Mouse (Mus musculus) kidney, embryonic 14.5 days (tissue): ENCODE data around the gene Pcdh18. TPM values are rescaled to one million over a fixed set of nuclear protein-coding genes. Genes with fewer than 3 reads are reported as not detected.

Experiments
- ATAC-seq: fragments of 200-750 bp; cut with Nextera tagmentation; 2 replicates; pipeline ENCODE4 v1.8.0; 2017; ENCODE audit warnings: moderate number of reproducible peaks, mild to moderate bottlenecking, moderate TSS enrichment, moderate library complexity; ENCODE audit not compliant: low FRiP score, low TSS enrichment
- H3K27ac ChIP-seq: fragments of 300-500 bp; sonication (generic); 2 replicates; pipeline ENCODE4 v1.5.1; 2014; ENCODE audit warnings: low read depth, mild to moderate bottlenecking, low read length, moderate library complexity, mixed read lengths
- H3K27me3 ChIP-seq: fragments of 300-500 bp; sonication (generic); 2 replicates; pipeline ENCODE4 v1.6.1; 2014; ENCODE audit warnings: mild to moderate bottlenecking, low read length; ENCODE audit not compliant: control insufficient read depth, insufficient read depth
- H3K36me3 ChIP-seq: fragments of 300-500 bp; sonication (generic); 2 replicates; pipeline ENCODE4 v1.6.1; 2014; ENCODE audit warnings: low read length, mixed read lengths; ENCODE audit not compliant: control insufficient read depth, insufficient read depth
- H3K4me1 ChIP-seq: fragments of 300-500 bp; sonication (generic); 2 replicates; pipeline ENCODE4 v1.6.1; 2014; ENCODE audit warnings: low read length, mixed read lengths; ENCODE audit not compliant: control insufficient read depth, insufficient read depth
- H3K4me2 ChIP-seq: fragments of 300-500 bp; sonication (generic); replicated peaks from 2 replicates; pipeline ENCODE4 v1.6.1; 2014; ENCODE audit warnings: low read depth, mild to moderate bottlenecking, low read length
- H3K4me3 ChIP-seq: fragments of 300-500 bp; sonication (generic); 2 replicates; pipeline ENCODE4 v1.5.1; 2014; ENCODE audit warnings: mild to moderate bottlenecking, low read length
- H3K9ac ChIP-seq: fragments of 300-500 bp; sonication (generic); 2 replicates; pipeline ENCODE4 v1.6.1; 2014; ENCODE audit warnings: low read depth, mild to moderate bottlenecking, low read length, moderate library complexity
- H3K9me3 ChIP-seq: fragments of 300-500 bp; sonication (generic); 2 replicates; pipeline ENCODE4 v1.6.1; 2016; ENCODE audit warnings: low read length; ENCODE audit not compliant: control insufficient read depth
- WGBS: fragments of 180-500 bp; shearing (Covaris S2); extraction: QIAGEN DNeasy Blood & Tissue Kit; methylation state at CpG from one replicate; pipeline ENCODE4 v1.1.7; 2014; 5-methylcytosine and 5-hydroxymethylcytosine counted together
- polyA plus RNA-seq: library from polyadenylated mRNA; unstranded; fragments of >200 nt; fragmentation: Nextera tagmentation; extraction: Ambion mirVana; gene quantifications from 2 replicates; pipeline ENCODE4 v1.2.1, GENCODE M21; 2014

Gene Pcdh18
- polyA plus RNA-seq, result 29.4 and 48.9 TPM in 2 replicates

DNA sequence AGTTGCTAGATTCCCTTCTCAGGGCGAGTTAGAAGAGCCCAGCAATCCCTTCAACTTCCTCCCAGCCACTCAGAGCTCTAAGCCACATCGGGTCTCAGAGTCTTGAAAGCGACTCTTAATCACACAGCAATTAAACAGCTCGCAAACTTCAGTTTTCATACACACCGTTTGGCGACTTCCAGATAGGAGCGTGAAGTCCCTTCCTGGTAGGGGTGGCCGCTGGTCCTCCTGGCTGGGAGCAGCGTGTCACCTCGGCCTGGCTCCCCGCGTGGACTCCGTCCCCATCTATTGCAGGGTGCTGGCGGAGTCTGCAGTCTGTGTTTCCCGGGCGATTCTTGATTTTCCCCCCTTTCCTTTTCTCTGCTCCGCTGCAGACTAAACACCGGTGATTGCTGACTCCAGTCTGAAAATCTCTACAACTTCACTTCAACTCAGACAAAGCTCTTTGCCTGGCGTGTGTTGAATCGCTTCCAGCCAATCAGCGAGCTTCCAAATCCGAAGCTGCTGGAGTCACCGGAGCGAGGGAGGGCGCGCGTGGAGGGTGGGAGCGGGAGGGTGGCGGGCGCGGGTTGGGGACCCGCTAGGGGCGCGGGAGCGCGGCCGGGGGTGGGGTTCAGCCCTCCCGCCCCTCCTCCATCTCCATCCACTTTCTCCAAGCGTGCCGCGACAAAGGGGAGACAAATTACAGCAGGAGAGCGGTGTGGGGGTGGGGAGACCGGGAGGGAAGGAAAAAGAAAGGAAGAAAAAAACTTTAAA, at the start of gene Pcdh18:
Pcdh18 (minus strand) TSS at position 456 of the 756 bp plus-strand sequence.
- H3K27ac ChIP-seq, result peak within 1 kb of the TSS; percentile 97
- no peaks in the 10 kb centered on the region for H3K27me3 ChIP-seq
- H3K9ac ChIP-seq, result peak within 1 kb of the TSS; percentile 69
- peak within 1 kb of the TSS; percentile 76 for H3K4me3 ChIP-seq
- under 1% methylated on average over 43 of the region's 43 CpGs for WGBS
- 0 out of 2 replicates have a peak, but pooled peaks cover 5% of the 10 kb centered on the region for H3K4me1 ChIP-seq
- peaks cover 19% of the 10 kb centered on the region for H3K36me3 ChIP-seq
- H3K9me3 ChIP-seq, result no peaks in the 10 kb centered on the region
- H3K4me2 ChIP-seq, result peak within 1 kb of the TSS; percentile 58
- peak; percentile 95 for ATAC-seq

DNA sequence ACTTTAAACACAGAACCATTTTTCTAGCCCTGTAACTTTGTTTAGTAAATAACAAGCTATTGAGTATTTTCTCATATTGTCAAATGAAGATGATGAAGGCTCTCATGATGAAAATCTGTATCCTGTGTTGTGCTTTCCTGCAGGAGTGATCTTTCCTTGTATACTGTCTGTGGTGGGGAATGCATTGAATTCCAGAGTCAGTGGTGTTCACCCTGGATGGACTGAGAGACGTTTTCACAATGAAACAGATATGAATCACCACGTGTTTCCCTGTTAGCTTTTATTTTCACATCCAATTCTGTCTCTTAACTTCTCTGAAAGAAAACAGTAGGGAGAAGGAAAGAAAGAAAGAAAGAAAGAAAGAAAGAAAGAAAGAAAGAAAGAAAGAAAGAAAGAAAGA, 49.7 kb upstream of the Pcdh18 start:
- Histone ChIP-seq H3K36me3 (no peaks in the 10 kb centered on the region), H3K27me3 (no peaks in the 10 kb centered on the region), H3K9ac (no peak overlapping the region), H3K4me2 (no peak overlapping the region), H3K9me3 (no peaks in the 10 kb centered on the region), H3K4me3 (no peak overlapping the region), H3K27ac (peak overlapping the region; percentile 47; the same call in 1 of the 2 replicates), H3K4me1 (peaks cover 6% of the 10 kb centered on the region; the same call in 1 of the 2 replicates)
- ATAC-seq, result no peak
- WGBS, result 36% methylated on average over 2 of the region's 2 CpGs

DNA sequence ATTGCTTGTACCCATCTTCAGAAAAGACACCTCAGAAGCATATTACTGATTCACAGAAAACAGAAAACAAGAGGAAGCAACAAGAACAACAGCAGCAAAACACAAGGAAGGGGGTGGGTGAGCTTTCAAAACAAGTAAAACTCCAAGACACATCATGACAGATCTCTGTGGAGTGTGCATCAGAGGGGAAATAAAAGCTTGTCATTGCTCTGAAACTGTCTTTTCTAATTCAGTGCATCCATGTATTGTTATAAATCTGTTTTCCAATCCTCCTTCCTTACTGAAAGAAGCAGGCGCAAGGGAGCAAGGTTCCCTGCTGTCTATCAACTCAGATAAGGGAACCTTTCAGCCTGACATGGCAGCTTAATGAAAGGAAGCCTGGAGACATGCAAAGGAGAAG, 48.4 kb upstream of the Pcdh18 start:
- H3K9ac ChIP-seq, result no peak overlapping the region
- no peak overlapping the region for H3K4me3 ChIP-seq
- no peak for ATAC-seq
- H3K27me3 ChIP-seq, result no peaks in the 10 kb centered on the region
- H3K27ac ChIP-seq, result no peak overlapping the region
- H3K4me2 ChIP-seq, result no peak overlapping the region
- H3K4me1 ChIP-seq, result peaks cover 6% of the 10 kb centered on the region; the same call in 1 of the 2 replicates
- no peaks in the 10 kb centered on the region for H3K9me3 ChIP-seq
- WGBS, result 84% methylated on average over 1 of the region's 1 CpGs
- no peaks in the 10 kb centered on the region for H3K36me3 ChIP-seq

DNA sequence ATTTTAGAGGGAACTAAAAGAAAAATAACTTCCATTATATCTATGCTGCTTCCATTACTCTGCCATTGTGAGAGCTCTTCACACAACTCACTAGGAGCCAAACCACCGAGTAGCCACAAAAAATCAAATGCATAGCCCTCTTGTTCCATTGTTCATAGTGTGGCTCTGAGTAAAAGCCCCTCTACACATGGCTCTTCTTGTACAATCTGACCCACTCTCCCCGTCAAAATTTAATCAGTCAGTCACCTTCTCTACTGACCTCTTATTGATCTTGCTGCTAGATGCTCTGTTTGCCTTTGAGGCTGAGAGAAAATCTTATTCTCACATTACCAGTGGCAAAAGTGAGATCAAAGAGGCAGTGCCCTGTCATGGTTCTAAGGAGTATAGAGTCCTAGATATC, 31.2 kb upstream of the Pcdh18 start:
- Histone ChIP-seq H3K9me3 (no peaks in the 10 kb centered on the region), H3K4me2 (no peak overlapping the region), H3K4me3 (no peak overlapping the region), H3K36me3 (no peaks in the 10 kb centered on the region), H3K9ac (no peak overlapping the region), H3K27me3 (no peaks in the 10 kb centered on the region), H3K27ac (no peak overlapping the region), H3K4me1 (no peaks in the 10 kb centered on the region)
- ATAC-seq, result no peak
- 80% methylated on average over 2 of the region's 2 CpGs for WGBS

DNA sequence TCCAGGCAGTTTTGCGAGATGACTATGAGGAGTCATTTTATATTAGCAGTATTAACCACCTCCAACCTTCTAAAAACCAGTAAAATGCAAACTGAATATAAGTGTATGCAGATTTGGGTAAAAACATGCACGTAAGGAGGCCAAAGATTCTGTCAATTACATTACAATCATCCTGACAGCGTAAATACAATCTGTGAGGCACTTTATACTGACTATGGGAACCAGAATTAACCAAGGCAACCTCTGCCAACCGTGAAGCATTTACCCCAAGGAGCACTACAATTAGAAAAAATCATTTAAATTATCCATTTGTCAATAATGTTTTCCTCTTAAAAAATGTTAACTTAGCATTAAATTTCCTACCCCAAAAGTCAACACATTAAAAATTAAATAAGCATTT, 30.6 kb upstream of the Pcdh18 start:
- H3K36me3 ChIP-seq, result no peaks in the 10 kb centered on the region
- H3K9me3 ChIP-seq, result no peaks in the 10 kb centered on the region
- H3K27me3 ChIP-seq, result no peaks in the 10 kb centered on the region
- H3K27ac ChIP-seq, result no peak overlapping the region
- H3K9ac ChIP-seq, result no peak overlapping the region
- 90% methylated on average over 4 of the region's 4 CpGs for WGBS
- H3K4me1 ChIP-seq, result no peaks in the 10 kb centered on the region
- no peak for ATAC-seq
- H3K4me2 ChIP-seq, result no peak overlapping the region
- no peak overlapping the region for H3K4me3 ChIP-seq

DNA sequence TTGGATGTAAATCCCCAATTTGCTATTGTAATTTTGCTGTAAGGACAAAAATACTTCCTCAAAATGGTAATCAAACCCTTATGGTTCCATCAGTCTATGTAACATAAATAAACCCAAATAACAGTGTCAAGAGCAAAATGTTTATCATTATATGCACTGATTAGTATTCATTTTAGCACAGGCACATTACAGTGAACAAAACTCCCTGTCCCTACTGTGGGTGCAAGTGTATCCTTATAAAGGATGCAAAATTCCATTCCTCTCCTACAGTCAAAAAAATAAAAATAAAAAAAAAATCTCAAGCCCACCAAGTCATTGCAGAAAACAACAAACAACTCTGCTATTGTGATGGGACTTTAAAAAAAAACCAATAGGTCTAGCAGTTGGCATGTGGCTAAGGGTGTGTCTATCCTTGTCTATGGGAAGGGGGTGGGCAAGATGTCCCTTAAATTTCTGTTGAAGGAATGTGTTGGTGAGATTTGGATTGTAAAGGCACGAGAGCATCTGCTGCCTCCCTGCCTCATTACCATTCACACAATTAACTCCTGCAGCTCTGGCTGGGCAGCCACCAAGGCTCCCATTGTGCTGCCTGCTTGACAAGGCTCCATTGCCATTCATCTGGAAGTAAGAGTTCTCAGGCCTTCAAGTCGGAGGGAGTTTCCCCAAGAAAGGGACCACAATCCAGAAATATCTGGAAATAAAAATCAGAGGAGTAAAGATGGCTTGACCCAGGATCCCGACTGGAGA, 12.0 kb upstream of the Pcdh18 start:
- Histone ChIP-seq H3K36me3 (no peaks in the 10 kb centered on the region), H3K27ac (no peak overlapping the region), H3K4me2 (no peak overlapping the region), H3K9me3 (no peaks in the 10 kb centered on the region), H3K27me3 (no peaks in the 10 kb centered on the region), H3K4me1 (no peaks in the 10 kb centered on the region), H3K9ac (no peak overlapping the region), H3K4me3 (no peak overlapping the region)
- no peak for ATAC-seq
- 29% methylated on average over 3 of the region's 3 CpGs for WGBS

DNA sequence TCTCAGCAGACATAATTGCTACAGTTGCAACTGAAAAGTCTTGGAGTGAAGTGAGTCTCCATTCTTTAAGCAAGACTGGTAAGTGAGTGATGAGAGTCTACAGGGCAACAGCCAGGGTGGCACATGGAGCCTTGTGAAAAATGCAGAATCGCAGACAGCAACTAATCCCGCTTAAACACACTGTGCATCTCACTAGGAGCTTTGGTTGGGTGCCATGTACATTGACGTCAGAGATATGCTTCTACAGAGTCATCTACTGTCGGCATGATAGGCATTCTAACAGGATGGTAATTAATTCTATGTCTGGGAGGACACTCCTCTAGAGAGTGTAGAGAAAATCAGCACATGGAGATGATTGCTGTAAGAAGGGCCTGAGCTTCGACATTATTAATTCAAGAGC, 5.6 kb upstream of the Pcdh18 start:
- H3K4me2 ChIP-seq, result no peak overlapping the region
- no peaks in the 10 kb centered on the region for H3K36me3 ChIP-seq
- H3K9me3 ChIP-seq, result no peaks in the 10 kb centered on the region
- H3K27ac ChIP-seq, result no peak overlapping the region
- ATAC-seq, result no peak
- no peaks in the 10 kb centered on the region for H3K4me1 ChIP-seq
- no peak overlapping the region for H3K9ac ChIP-seq
- no peaks in the 10 kb centered on the region for H3K27me3 ChIP-seq
- WGBS, result 88% methylated on average over 5 of the region's 5 CpGs
- H3K4me3 ChIP-seq, result no peak overlapping the region

DNA sequence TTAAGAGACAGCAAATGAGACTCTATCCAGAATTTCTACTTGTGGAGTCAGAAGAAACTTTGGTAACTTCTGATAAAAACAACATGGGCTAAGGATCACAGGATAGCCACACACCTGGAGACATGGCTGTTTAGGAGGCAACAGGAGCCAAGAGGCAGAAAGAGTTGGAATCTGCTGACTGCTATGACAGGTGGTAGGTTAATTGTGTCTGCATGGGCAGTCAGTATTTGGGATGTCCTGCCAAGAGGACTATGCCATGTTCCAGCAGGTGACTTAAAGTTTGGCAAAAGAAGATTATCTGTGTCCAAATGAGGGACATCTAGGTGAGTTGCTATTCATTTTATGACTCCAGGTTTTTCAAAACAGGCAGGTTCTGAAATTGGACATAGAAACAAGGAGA, 4.8 kb upstream of the Pcdh18 start:
- Histone ChIP-seq H3K36me3 (no peaks in the 10 kb centered on the region), H3K4me3 (no peak overlapping the region), H3K9ac (no peak overlapping the region), H3K4me1 (no peaks in the 10 kb centered on the region), H3K4me2 (no peak overlapping the region), H3K9me3 (no peaks in the 10 kb centered on the region), H3K27ac (no peak overlapping the region), H3K27me3 (no peaks in the 10 kb centered on the region)
- no peak for ATAC-seq

DNA sequence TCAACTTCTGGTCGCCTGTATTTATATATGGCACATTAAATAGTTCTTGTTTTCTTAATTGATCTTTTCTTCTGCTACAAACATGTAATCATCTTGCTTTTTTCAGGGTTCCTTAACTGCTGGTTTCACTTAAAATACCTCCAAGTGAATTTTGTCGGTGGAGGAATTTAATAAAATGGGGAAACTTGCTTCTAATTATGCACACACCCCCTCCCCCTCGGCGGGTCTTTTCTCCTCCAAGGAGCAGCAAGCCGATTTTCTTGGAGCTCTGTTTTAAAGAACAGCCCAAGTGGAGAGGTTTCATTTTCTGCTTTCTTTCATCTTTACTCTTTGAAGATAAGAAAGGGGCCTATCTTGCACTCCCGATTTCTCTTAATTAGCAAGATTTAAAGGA, 498 bp upstream of the Pcdh18 start:
- 0 out of 2 replicates have a peak, but pooled peaks cover 5% of the 10 kb centered on the region for H3K4me1 ChIP-seq
- no peaks in the 10 kb centered on the region for H3K9me3 ChIP-seq
- H3K9ac ChIP-seq, result peak overlapping the region; percentile 69
- no peaks in the 10 kb centered on the region for H3K27me3 ChIP-seq
- H3K27ac ChIP-seq, result peak overlapping the region; percentile 97
- peak overlapping the region; percentile 58 for H3K4me2 ChIP-seq
- peaks cover 14% of the 10 kb centered on the region for H3K36me3 ChIP-seq
- H3K4me3 ChIP-seq, result peak overlapping the region; percentile 76
- 0% methylated on average over 6 of the region's 6 CpGs for WGBS
- ATAC-seq, result no peak
